Mouse (Mus musculus): ENCODE results near the gene Scd4. TPM values are rescaled to one million over a fixed set of nuclear protein-coding genes. Genes with fewer than 3 reads are reported as not detected.

Gene Scd4
- under 1 TPM in 1 of 2 experiments, not detected in 1; 0.14 TPM for total RNA-seq (2021)
- long read RNA-seq, experiment 1, result 0 reads
- long read RNA-seq, experiment 2, result 0 reads

DNA sequence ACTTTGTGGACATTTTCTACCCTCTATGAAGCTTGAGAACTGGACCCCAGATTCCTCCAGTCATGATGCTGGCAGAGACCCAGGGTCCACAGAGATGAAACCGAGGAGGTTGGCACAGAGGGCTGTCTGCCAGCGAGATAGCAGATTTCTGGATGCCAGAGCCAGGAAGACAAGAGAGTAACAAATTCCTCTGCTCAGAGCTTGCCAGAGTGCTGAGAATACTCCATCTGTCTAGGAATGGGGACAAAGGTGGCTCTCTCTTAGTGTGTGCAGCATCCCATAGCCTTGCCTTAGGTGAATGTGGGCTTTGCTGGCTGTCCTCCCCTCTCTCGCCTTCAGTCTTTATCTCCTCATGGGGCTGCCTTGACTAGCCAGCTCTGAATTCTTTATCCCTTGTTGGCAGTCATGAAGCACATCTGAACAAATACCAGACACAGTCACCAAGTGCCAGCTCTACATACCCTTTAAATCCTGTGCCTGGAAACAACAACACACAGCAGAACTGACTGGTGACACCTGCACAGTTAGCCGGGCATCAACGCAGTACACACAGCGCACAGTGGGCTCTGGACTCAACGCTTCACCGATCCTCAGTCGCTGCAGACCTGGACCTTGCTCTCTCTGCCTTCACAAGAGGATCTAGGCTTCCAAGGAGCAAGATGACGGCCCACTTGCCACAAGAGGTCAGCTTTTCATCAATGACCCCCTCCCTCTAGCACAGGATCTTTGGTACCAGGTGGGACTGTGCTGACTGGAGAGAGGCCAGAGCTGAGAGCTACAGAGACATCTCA, at the start of gene Scd4:
Gene Scd4 (plus strand): TSS at position 260 of the 791 bp plus-strand sequence.
- DNase-seq (ENCODE audit: low spot score), result no peak

DNA sequence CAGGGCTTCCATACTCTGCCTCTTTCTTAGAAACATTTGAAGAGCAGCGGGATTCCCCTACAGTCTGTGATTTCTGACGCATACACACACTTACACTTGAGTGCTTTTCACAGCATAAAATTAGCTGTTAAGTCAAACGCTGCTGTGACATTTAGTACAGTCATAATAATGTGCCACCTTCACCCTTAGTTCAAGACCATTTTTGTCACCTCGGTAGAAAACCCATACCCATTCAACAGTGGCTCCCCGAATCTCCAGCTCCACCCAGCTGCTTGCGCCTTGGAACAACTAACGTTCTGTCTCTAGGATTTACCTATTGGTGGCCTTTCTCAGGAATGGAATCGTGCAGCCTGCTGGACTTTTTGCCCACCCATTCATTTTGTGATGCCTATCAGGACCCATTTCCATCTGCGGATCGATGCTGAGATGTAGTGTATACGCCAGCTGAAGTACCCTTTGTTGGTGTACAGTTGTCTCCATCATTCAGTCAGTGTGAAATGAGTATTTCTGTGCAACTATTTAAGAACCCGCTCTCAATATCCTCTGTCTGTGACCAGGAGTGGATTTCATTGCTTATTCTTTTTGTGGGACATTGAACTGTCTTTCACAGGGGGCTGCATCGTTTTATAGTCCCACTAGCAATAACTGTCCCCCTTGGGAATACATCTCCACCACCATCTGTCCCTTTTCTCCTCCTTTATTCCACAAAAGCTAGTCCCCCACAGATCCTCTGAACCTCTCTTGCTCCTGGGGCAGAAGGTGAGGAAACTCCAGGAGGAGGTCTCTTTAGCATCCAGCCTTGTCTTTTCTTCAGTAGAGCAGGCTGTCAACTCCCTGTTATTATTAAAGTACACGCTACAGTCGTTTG, 49.5 kb upstream of the Scd4 start:
- no peak for DNase-seq (ENCODE audit: low spot score)

DNA sequence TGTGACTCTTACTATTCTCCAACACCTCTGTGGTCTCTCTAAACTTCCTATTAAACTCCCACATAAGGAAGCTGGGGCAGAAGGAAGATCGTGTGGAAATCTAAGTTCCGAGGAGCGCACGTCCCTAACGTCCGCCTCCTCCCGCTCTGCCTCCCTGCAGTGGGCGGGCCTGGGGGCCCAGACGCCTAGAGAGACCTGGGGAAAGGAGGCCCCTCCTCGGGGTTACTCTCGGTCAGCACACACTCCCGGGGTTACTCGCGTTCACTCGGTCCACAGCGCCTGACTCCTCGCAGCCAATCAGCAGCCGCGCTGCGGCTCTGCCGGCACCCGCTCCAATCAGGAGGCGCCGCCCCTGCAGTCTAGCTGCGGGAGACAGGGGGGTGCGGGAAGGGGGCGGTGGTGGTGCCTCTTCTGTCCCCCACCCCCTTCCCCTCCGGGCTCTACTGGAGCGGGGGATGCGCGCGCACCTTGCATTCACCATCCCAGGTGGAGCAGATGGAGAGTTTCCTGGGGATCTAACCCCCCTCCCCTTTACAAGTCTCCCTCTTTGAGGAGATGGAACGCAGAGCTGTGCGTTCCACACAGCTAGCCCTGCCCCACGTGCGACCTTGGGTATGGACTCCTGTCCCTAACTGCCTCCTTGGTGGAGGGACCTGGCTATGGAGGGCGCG, 48.7 kb upstream of the Scd4 start:
- peak; percentile 76 for DNase-seq (ENCODE audit: low spot score)

DNA sequence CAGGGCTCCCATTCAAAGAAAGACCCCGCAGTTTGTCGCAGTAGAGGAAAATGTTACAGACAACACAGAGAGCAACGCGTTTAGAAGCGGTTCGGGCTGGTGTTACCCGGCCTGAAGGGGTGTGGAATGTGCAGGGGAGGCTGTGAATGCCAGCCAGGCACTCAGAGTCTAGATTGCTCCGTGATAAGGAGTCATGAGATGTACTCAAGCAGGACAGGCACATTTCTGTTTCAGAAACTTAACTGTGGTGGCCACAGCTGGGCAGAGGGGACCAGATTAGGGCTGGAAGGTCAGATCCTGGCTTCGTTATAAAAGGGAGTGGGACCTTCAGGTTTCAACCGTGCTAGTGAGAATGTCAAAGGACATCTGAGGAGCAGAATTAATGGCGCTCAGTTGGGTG, 48.2 kb upstream of the Scd4 start:
- DNase-seq (ENCODE audit: low spot score), result no peak

DNA sequence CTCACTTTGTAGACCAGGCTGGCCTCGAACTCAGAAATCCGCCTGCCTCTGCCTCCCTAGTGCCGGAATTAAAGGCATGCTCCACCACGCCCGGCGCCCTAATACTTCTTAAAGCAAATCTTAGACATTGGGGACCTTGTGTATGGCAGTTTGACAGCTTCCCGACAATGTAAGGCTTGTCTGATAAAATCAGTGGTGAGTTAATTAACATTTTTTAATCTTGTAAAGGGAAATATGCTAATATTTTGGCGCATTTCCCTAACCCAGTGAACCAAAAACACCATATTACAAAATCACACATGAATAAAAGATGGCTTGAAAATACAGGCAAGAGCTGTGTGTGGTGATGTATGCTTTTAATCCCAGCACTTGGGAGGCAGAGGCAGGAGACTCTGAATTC, 47.3 kb upstream of the Scd4 start:
- no peak for DNase-seq (ENCODE audit: low spot score)

DNA sequence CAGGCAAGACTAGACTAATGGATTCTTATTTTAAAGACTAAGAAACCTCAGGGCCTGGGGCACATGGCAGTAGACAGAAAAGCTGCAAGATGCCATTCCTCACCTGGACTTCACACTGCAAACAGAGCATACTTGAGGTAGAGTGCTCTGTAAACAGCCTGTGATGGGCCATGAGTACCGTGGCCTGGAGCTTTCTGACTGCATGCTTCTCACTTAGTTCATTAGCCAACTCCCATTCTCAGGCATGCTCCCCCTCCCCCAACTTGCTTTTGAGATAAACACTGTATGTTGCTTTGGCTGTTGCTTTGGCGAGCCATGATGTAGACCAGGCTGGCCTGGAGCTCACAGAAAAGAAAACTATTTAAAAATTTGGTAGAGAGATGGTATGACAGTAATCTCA, 46.8 kb upstream of the Scd4 start:
- DNase-seq (ENCODE audit: low spot score), result no peak

DNA sequence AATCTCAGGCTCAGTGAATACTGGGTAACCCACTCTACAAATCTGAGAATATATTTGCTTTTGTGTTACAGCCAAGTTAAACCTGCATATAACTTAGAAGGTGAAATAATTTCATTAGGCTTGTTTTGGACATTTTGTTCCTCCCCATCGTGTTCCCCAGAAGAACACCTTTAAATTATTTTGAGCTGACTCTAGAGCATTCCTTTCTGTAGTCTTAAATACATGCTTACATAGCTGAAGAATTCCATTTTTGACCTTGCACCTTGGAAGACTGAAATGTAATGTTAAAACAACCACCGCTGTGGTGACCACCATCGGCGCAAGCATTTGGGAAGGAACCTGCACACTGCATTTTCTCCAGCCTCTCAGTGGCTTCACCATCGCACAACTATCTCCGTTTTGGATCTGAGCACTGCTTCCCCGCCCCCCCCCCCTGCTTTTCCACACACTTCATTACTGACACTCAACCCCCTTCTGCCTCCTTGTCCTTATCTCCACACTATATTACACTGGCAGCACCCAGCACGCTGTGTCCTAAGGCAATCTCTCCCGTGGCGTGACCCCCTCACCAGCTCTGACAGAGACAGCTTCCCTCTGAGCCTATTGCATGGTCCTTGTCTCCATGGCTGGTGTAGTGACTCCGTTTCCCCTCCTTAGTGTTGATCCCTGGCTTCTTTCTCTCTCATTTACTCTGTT, 45.3 kb upstream of the Scd4 start:
- no peak for DNase-seq (ENCODE audit: low spot score)

DNA sequence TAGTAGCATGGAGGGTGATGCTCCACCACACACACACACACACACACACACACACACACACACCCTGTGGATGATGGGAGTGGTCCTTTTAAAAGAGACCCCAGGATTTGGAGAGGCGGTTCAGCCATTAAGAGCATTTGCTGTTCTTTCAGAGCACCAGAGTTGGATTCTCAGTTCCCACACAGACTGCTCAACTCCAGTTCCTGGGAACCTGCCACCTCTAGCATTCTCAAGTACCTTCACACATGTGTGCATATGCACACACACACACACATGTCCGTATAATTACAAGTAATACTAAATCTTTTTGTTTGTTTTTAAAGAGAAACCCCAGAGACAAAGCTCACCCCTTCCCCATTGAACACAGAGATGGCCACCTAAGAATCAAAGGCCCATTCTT, 40.8 kb upstream of the Scd4 start:
- no peak for DNase-seq (ENCODE audit: low spot score)

DNA sequence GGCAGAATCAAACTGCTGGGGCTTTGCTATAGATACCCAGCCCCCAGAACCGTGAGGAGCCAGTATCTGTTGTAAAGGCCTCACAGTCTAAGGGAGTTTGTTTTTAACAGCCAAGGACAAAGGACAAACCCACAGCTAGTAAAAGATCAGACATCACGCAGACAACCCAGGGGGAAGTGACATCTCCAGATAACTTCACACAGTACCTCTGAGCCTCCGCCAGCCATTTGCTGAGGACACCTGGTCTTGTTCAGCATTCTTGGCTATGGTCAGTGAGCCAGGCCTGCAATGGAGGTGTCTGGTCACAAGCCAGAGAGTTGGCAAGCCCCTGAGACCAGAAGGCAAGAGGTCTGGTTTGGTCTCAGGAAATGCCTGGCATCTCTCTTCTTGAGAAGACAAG, 40.4 kb upstream of the Scd4 start:
- no peak for DNase-seq (ENCODE audit: low spot score)

DNA sequence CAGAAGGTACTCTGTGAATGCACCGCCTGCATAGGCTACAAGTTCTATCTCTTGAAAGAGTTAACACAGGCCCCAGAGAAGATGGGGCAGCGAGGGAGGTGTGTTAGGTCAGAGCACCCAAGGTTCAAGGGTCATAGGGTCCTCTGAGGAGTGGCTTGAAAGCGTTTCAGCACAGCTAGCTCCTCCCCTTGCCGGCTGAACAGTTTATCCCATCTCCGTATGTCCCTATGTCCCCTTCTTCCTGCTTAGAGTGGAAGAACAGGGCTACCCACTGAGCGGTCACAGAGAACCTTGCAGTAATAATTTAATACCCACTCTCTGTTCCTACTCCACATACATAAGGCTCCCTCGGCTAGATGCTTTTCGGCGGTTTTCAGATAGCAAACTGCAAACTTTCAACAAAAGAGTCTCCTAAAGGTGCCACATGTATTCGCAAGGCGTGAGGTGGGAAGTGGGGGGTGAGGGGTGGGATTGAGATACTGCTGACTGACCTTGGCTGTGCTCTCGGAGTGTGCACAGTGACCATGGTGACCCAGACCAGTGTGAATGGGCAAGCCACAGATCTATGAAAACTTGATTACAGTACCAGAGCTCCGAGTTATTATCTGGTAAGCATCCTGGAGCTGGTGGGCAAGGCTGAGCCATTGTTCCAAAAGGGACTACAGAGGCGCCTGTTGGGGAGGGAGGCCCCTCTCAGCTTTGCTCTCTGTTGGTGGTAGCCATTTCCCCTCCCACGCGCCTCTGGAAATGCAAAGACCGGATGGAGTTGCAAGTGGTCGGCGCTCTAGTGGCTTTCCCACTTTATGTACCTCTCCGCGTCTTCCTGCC, 39.7 kb upstream of the Scd4 start, which contains the start of gene Scd2:
Gene Scd2 (plus strand): TSS at position 734 of the 828 bp plus-strand sequence.
- no peak for DNase-seq (ENCODE audit: low spot score)

DNA sequence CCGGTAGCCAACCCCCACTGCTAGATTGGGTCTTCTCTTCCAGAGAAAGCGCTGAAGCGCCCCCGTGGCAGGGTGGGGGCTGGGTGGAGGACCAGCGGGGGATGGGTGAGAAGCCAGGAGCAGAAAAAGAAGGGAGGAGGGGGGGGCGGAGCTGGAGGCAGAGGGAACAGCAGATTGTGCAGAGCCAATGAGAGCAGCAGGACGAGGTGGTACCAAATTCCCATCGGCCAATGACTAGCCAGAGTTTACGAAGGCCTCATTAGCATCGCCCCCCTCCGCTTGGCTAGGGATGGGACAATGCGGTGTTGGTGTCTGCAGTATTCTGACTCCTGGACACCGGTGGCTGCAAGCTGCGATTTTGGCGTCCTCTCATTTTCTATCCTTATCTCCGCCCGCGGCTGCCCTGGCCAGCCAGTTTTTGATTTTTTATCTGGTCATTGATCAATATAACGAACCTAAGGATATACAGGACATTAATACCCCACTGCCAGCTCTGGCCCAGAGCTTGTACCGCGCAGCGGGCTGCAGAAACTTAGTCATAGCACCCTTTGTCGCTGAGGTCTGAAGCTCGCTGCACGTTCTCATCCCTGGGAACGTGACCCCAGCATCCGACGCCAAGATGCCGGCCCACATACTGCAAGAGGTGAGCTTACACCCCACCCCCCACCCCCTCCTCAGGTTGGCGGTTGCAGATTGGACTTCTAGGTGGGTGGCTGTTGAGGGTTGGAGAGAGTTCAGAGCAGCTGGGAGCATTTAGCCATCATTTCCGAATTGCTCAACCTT, 38.9 kb upstream of the Scd4 start:
- peak; percentile 81 for DNase-seq (ENCODE audit: low spot score)

DNA sequence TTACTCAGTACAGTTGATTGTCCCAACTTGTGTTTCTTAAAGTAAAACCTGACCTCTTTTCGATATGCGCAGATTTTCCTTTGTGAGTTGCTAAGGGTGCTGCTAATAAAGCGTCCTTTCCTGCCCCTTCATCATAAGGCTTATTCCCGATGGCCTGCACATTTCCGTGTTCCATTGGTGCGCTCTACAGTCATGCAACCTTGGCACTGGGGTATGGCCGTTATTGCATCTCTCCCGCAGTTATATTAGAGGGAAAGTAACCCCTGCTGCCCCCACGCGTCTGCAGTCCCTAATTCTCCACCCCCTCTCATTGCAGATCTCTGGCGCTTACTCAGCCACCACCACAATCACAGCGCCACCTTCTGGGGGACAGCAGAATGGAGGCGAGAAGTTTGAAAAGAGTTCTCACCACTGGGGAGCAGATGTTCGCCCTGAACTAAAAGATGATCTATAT, 38.3 kb upstream of the Scd4 start:
- peak; percentile 86 for DNase-seq (ENCODE audit: low spot score)

DNA sequence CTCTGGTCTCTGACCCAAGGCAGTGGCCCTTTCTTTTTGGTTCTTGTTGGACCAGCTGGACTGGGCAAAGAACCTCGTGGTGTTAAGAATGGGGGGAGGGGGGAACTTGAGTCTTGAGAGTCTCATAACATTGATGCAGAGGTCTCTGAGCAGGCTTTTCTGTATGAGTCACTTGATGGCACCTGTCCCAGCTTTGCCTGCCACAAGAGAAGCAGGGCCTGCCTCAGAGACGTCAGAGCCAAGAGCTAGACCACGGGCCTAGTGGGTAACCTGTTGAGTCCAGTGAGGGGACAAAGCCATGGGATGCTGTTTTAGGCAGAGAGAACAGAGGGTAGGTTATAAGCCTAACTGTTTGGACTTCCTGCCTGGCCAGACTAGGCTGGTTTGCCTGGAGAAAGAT, 37.6 kb upstream of the Scd4 start:
- no peak for DNase-seq (ENCODE audit: low spot score)

DNA sequence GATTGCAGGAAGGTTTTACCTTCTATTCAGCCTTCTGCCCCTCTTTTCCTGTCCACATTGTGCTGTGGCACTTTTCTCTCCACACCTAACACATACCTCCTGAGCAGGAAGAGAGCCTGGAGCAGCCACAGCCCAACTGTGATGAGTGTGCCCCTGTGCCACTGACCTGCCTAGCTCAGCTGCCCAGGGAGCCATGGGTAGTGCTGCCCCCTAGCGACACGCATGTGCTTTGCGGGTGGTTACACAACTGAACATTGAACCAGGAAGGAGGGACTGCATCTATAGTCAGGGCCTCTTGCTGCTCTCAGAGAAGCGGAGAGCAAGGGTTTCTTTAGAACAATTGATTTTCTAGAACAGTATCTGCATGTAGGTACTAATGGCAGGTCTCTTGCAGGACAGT, 37.2 kb upstream of the Scd4 start:
- peak; percentile 83 for DNase-seq (ENCODE audit: low spot score)

DNA sequence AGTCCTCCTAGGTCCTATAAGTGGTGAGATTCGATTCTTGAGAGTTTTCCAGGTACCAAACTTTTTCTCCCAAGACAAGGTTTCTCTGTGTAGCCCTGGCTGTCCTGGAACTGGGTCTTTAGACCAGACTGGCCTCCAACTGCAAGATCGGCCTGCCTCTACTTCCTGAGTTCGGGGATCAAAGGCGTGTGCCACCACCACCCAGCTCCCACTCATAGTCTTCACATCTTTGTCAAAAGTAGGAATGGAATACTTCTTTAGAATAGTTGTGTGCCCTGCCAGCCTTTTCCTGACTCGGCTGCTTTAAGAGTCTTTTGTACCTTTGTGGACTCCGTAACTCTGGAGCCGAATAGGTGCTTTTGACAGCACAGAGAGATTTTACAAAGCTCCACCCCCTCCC, 36.7 kb upstream of the Scd4 start:
- DNase-seq (ENCODE audit: low spot score), result no peak

DNA sequence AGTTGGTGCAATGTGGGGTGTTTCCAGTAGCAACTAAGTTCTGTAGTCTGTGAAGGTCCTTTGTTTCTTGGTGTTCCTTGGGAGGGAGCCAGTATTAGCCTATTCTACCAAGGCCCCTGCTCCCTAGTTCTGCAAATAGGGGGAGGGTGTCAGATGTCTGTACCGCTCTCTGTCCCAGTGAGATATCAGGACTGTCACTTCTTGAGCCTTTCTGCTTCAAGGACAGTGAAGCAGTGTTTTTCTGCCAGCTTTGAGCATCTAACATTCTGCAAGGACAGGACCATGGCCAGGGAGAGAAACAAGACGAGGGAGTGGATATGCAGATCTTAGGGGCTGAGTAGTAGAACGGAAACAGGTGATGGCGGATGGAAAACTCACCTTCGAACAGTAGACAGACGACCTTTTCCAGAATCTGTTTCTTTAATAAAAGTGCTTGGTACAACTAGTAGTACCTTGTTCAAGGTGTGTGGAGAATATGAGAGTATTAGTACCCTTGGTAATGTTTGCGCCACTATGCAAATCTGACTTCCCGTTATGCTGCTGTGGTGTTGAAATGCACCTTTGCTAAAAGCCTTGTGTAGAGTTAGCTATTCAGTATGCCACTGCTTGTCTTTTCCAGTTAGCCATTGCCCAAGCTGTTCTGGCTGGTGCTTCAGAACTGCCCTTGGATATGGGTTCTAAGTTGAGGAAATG, 35.7 kb upstream of the Scd4 start:
- DNase-seq (ENCODE audit: low spot score), result no peak

DNA sequence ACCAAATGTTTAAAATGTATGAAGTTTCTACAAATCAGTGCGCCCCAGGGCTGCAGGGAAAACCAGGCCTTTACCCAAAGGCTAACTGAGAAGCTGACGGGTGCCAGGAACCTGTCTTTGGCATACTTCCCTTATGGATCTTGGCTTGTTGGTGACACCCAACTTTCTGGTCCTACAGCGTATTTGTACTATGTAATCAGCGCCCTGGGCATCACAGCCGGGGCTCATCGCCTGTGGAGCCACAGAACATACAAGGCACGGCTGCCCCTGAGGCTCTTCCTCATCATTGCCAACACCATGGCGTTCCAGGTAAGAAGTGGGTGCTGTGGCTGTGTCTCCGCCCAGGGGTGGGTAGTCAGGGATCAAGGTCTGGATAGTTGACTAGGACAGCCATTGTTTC, 35.0 kb upstream of the Scd4 start:
- DNase-seq (ENCODE audit: low spot score), result no peak

DNA sequence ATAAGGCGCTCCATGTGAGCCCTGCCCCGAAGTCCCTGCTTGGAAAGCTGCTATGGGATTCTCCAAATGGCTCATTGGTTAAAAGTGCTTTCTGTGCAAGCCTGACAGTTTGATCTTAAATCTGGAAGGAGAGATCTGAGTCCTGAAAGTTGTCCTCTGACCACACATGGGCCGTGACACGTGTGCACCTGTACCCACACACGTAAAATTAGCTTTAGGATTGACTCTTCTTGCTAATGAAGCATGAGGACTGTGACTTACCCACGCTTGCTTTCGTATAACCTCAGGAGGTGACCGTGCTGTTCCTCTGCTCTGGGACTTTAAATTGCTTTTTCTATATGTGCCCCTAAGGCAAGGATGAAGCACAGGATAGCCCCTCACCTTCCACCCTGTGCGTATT, 33.8 kb upstream of the Scd4 start:
- no peak for DNase-seq (ENCODE audit: low spot score)

DNA sequence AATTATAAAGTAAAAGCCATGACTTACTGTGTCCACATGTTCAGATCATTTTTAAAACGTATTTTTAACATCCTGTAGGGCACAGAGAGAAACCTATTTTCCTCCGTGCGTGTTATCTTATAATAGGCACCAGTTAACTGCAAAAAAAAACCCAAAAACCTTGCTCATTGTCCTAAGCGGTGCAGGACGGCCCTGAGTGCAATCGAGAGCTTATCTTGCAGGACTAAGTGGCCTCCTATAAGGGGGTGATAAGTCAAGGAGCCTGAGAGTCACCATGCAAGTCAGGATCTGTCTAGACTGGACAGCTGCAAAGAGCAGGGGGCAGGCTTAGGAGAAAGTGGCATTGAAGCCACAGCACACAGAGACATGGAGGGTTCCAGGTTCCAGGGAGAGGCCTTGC, 33.0 kb upstream of the Scd4 start:
- DNase-seq (ENCODE audit: low spot score), result no peak
